Mouse (Mus musculus) myocyte (in vitro differentiated cells): ENCODE measurements around the gene Gm20695.

ENCODE experiments used
- E2F4 ChIP-seq: IDR thresholded peaks from one replicate; pipeline ENCODE4 v1.6.1; 2011; ENCODE audit warnings: mild to moderate bottlenecking, control low read depth, moderate library complexity; ENCODE audit not compliant: insufficient read depth
- MAX ChIP-seq: IDR thresholded peaks from one replicate; pipeline ENCODE4 v1.6.1; 2011; ENCODE audit warnings: low read depth, mild to moderate bottlenecking, control low read depth
- MYOD1 ChIP-seq, 3 experiments: IDR thresholded peaks; one replicate each; pipeline ENCODE4 v1.6.1; 2011; ENCODE audit warnings: control low read depth in 2 of 3, low read depth in 2 of 3, mild to moderate bottlenecking in 2 of 3, moderate library complexity in 1 of 3; ENCODE audit not compliant: insufficient read length in 2 of 3, control insufficient read depth in 1 of 3
- POLR2A ChIP-seq: IDR thresholded peaks from one replicate; pipeline ENCODE4 v1.6.1; 2011; ENCODE audit warnings: low read depth, mild to moderate bottlenecking, control low read depth, moderate library complexity; ENCODE audit not compliant: insufficient read length
- POLR2AphosphoS2 ChIP-seq: IDR thresholded peaks from one replicate; pipeline ENCODE4 v1.6.1; 2011; ENCODE audit warnings: low read depth, control low read depth; ENCODE audit not compliant: insufficient read length
- REST ChIP-seq: IDR thresholded peaks from one replicate; pipeline ENCODE4 v1.6.1; 2011; ENCODE audit warnings: mild to moderate bottlenecking, control low read depth, moderate library complexity; ENCODE audit not compliant: insufficient read depth, insufficient read length
- TCF12 ChIP-seq: IDR thresholded peaks from one replicate; pipeline ENCODE4 v1.6.1; 2011; ENCODE audit warnings: mild to moderate bottlenecking, control low read depth; ENCODE audit not compliant: poor library complexity, insufficient read depth, severe bottlenecking
- USF1 ChIP-seq: IDR thresholded peaks from one replicate; pipeline ENCODE4 v1.6.1; 2011; ENCODE audit warnings: low read depth, mild to moderate bottlenecking, control low read depth, moderate library complexity

GRCm38 (mm10) chr16:3859254-3859653 is 25.2 kb upstream of the Gm20695 start:
- no peak for TF ChIP-seq POLR2A
- TF ChIP-seq USF1 = no peak
- no peak for TF ChIP-seq MYOD1 (IDR thresholded peaks at IDR 0.05; ENCODE audit: control insufficient read depth in 1 of 3, insufficient read length in 2 of 3, low read depth in 2 of 3)
- TF ChIP-seq MAX = no peak
- TF ChIP-seq REST = no peak
- no peak for TF ChIP-seq TCF12
- TF ChIP-seq E2F4 = no peak
- TF ChIP-seq POLR2AphosphoS2 = no peak
